Mouse (Mus musculus) A20 (cell line): Measurements from ENCODE around the gene Zc3h7b.
A peak's percentile ranks its signal among the peaks of the same experiment; 100 is the strongest.

Source experiments
- DNase-seq: peaks from one replicate; pipeline ENCODE4 v3.0.0-alpha.2; 2011; ENCODE audit warnings: low read depth, low spot score

The Zc3h7b gene

DNA sequence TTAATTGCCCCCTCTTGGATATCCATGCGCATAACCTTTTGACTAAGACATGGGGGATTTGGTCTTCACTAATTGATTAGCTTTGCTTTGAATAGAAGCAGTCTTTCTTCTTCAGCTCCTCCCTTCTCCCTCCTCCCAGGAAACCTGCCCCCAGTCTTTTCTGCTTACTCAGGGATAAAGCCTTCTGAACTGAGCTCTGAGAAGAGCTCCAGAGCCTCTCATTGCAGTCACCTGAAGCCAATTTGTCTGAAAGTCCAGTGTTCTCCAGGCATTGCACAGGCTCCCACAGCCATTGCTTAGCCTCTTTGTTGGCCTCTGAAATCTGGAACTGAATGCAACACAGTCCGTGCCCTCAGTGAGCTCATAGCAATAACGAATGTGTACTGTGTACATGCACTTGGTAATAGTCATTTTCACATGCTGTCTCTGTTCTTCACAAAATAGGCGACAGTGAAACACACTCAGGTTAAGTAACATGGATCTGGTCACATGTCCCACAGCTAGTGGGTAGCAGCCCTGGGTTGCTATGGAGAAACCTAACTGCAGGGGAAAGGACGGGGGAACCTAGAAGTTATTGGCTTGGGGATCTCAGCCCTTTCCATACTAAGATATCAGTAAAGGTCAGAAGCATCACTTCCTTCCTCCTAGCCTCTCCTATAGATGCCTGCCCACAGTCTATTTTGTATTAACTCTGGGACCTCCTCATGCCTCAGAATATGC lies 69.3 kb downstream of the Zc3h7b start:
- no peak for DNase-seq

DNA sequence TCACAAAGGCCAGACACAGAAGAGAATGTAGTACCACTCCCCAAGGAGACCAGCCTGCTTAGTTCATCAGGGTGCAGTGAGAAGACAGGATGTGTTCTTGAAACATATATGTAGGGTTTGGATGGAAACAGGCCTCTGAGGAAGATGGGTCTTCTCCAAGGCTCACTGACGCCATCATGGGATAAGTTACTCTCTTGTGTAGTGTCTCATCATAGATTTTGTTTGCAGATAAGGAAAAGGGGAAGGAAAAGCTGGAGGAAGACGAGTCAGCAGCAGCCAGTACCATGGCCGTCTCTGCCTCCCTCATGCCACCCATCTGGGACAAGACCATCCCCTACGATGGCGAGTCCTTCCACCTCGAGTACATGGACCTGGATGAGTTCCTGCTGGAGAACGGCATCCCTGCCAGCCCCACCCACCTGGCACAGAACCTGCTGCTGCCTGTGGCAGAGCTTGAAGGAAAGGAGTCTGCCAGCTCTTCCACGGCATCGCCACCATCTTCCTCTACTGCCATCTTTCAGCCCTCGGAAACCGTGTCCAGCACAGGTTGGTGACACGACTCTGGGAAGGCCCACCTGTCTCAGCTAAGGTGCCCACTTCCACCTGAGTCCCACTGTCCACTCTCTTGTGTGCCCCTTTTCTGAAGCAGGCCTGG lies 70.0 kb downstream of the Zc3h7b start:
- no peak for DNase-seq

DNA sequence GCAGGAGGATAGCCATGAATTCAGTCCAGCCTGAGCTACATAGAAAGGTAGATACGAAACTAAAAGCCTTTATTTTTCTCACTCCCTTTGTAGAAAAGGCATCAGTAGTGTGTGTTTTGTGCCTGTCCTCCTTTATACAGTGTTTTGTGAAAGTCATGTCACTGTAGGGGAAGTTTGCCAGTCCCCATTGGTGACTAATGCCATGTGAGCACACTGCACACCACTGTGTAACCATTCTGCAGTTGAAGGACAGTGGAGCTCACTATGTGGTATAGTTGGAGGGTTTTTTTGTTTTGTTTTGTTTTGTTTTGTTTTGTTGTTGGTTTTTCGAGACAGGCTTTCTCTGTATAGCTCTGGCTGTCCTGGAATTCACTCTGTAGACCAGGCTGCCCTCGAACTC lies 73.5 kb downstream of the Zc3h7b start:
- DNase-seq = no peak

DNA sequence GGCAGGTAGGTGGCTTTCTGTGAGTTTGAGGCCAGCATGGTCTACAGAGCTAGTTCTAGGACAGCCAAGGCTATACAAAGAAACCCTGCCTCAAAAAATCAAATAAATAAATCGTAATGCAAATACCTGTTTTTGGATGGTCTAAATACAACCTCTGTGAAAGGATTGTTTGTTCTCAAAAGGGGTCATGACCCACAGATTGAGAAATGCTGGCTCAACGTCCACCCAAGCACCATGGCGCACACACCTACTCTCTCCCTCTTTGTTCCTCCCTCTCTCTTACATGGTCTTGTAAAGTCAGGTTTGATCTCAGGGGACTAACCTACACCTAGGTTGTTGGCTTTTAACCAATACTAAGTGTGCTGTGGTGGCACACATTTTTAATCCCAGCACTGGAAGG lies 77.8 kb downstream of the Zc3h7b start:
- DNase-seq = no peak

DNA sequence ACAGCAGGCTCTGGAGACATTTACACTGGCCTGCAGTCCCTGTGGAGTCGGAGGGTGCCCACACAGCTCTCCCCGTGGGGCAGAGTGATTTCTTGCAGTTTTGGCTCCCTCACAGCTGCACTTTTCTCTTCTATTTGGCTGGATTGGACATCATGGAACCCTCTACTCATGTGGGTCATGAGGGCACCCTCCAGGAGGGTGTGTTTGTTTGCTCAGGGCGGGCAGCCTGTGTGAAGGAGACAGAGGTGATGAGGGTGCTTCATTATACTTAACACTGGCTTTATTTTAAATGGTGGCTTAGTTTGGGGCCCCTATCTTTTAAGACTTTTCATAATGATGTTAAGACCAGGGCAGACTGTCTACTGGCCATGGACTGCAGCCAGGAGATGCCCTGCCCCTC lies 80.0 kb downstream of the Zc3h7b start:
- DNase-seq = no peak

DNA sequence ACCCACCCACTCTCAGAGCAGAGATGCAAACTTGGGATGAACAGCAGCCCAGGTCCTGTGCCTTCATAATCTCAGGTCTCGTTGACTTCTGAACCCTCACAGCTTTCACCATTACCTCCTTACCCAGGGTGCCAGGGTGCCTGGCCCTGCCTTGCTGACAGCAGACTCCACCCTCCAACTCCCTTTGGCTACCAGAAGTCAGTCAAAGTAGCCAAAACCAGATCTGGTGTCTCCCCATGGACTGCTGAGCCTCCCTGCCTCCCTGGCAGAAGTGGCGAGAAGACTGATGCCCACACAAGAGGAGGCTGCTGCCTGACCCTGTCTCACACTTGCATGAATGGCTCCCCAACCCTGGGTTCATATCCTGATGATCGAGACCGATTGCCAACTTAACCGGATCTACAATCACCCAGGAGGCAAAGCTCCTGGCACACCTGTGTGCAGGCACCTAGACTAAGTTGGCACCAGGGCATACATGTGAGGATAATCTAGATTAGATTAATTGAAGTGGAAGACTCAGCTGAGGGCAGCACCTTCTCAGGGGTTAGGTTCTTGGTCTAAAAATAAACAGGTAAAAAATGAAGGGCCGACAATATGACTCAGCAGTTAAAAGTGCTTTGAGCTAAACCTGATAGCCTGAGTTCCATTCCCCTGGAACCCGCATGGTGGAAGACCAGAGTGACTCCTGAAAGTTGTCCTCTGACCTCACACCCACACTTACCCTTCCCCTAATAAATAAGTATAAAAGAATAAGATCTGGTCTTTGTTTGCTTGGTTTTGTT lies 83.8 kb downstream of the Zc3h7b start:
- DNase-seq = peak; percentile 64

DNA sequence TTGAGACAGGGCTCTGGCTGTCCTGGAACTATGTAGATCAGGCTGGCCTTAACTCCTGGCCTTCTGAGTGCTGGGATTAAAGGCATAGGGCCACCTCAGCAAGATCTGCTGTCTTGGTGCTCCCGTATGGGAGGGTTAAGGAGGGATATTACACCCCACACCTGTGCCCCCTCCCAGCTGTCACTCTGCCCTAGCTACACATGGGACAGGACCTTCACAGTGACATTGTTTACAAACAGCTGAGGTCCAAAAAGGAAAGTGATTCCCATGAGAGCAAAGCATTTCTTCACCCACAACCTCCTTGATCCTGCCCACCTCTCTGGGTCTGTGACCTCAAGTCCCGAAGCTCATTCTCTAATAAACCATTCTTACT lies 84.3 kb downstream of the Zc3h7b start:
- no peak for DNase-seq

DNA sequence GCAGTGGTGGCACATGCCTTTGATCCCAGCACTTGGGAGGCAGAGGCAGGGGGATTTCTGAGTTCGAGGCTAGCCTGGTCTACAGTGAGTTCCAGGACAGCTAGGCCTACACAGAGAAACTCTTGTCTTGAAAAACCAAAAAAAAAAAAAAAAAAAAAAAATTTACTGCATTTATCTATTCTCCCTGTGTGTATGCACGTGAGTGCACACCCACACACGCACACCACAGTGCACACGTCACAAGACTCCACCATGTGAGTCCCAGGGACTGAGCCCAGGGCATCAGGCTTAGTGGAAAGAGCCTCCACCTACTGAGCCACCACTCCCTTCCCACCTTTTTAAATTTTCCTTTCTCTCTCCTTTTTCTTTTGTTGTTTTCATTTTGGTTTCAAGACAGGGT lies 85.7 kb downstream of the Zc3h7b start:
- DNase-seq = no peak

DNA sequence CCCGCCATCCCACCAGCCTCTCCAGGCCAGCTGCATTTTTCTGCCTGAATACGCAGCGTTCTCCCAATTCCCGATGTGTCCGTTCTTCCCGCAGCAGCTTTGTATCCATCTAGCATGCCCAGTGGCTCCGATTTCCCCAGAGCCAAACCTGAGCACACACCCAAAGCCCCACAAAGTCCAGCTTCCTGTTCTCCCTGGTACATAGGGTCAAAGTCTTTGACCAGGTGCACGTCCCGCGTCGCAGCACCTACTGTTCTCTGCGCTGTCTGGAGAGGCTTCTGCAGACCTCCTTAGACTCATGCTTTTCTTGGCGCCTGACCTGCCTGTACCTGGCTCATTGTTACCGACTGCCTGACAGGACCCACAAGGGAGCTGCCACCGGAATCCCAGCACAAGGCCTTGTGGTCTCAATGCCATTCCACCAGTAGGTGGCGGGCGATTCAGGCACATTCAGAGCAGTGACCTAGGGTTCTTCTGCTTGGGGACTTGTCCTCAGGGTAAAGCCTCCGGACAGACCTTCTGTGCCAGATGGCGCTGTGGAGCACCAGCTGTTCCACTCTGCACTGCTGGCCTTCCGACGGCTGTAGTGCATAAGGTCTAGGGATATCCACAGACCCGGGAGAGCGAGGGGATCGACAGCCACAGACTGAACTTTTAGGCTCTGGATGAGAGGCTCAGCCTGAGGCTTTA lies 86.4 kb downstream of the Zc3h7b start:
- DNase-seq = peak; percentile 97

DNA sequence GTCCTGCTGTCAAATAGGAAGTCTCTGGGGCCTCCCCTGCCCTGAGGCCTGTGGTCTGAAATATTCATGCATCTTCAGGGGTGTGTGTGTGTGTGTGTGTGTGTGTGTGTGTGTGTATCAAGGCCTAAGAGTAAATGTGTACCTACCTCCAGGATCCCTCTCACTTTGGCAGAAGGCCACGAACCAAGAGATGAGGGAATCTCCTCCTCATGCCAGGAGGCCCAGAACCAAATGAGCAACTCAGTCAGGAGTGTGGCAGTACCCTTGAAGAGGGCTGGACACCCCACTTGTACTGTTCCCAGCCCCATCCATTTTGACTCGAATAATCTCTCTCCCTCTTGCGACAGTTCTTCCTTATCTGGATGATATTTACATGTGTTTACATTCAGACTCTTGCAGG lies 87.4 kb downstream of the Zc3h7b start:
- DNase-seq = peak; percentile 83

DNA sequence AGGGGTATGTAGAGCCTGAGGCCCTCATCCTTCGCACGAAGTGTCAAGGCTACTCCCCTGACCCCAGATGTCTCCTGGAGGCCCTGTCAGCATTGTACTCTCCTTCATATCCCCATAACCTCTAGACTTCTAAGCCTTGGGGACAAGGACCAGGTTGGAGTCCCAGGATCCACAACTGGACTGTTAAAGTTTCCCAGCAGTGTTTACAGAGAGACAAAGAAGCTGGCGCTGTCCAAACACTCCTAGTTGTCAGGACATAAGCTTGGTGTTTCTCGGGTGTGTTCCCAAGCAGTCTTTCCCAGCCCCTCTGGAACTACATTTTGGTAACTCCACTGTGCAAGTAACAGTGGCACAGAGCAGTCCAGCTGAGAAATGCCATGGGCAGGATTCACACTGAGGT lies 88.6 kb downstream of the Zc3h7b start:
- DNase-seq = no peak

DNA sequence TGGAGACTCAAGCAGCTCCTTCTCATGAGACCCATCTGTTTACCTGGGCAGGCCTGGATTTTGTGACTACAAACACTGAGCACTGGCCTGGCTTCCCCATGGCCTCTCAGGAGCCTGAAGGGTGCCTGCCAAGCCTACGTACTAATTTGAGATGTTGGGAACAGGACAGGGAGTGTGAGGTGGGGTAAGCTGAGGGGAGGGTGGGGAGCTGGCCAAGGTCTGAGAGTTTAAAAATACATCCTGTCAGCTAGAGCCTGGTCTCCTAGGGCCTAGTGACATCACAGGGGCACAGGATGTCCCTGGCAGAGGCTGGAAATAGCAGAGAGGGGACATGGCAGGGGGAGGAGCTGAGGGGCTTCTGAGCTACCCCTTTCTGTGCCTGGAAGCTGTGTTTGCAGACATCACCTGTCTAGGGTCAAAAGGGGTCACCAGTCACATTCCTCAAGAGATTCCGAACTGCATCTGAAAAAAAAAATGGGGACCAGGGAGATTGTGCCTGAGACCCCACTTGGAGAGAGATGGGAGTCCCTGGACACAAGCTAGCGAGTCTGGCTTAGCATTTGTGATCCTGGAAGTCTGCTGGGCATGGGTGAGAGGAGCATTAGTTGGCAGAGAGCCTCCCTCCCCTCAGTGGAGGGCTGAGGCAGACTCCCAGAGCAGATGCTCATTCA lies 89.4 kb downstream of the Zc3h7b start:
- DNase-seq = no peak

DNA sequence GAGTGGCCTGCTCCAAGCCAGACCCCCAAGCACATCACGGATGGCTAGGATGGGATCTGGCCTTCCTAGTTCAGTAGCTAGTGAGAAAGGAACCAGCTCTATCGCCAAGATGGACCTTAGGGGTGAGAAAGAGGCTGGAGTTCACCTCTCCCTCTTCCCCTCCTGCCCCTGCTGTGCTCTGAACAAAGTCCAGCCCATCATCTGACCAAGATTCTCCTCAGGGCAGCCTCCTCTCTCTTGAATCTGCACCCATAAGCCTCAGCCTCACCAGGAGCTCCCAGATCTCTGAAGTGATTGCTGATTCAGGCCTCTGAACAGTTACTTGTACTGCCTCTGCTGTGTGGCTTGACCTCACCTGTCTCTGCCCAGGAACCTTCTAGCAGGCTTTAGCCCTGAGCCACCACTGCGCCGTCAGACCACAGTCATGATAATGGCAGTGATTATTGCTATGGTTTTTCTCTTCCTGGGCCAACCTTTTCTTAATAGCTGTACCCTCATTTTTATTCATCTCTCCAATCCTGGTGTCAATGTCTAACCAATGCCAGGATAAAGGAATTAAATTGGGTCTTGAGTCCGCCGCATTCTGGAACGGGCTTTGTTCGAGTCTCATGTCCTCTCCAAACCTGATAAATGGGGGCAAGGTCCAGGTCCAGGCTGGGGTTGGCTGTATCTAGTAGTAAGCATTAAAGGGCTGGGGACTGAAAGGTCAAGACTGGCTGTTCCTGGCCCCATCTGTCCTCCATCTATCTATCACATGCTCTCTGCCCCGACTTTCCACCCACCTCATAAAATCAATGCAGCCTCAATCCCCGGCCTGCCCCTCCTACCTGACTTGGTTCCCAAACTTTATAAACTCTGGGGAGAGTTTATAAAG lies 90.4 kb downstream of the Zc3h7b start:
- no peak for DNase-seq

DNA sequence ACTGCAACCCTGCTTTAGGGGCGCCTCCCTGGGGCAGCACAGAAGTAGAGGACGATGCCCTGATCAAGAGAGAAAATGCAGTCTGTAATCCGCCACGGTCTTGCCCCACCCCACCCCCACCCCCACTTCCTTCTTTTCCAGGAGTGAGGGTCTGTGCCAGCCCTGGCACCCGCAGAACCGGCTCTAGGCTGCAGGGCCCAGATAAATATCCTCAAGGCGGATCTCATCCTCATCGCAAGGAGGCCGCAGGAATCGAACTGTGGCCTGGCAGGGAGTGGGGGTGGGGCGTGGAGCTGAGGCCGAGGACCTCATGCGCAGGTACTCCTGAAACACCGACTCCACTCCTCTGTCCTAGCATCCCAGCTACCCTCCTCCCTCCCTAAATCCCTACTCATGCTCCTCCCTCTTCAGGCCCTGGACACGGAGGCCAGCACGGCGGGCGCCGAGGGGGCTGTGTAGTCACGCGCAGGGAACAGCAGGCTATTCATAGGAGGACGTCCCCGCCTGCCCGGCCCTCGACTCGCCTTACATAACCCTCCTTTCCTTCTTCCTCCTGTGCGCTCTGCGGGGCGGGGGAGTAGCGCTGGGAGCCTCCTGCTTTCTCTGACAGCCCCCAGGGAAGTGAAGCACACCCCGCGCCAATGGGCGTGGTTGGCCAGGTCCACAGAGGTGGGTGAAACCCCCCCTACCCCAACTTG lies 91.4 kb downstream of the Zc3h7b start:
- no peak for DNase-seq

DNA sequence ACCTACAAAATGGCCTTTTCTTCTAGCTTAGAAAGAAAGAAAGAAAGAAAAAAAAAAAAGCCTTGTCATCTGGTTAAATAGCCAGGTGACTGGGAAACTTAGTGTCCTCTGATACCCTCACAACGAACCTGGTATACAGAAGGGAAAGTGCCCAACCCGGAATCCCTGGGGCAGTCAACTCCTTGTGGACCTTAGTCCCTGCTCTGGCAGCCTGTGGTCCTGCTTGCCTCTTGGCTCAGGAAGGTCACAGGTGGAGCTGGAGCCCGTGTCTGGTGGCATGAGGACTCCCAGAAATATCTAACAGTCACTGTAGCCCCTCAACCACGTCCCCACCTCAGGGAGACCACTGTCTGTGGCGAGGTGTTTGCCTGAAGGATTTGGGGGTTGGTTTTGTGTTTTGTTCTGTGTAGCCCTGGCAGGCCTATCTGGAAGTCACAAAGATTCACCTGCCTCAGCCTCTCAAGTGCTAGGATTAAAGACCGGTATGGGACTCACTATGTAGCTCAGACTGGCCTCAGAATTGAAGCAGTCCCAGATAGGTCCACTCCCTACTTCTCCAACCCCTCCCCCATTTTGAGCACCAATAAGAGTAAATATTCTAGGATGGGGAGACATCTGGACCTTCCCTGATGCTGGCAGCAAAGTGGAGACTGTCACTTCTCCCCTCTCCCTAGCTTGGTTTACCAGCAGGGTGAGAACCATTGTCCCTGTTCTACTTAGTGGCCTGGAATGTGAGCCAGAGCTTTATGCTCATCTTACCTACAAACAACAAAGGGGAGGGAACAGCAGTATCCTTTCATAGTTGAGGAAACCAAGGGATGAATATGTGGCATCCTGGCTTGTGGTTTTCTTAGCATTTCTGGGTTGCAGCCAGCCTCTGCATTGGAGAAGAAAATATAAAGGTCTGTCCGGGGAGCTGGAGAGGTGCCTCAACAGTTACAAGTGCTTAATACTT lies 92.4 kb downstream of the Zc3h7b start:
- no peak for DNase-seq

DNA sequence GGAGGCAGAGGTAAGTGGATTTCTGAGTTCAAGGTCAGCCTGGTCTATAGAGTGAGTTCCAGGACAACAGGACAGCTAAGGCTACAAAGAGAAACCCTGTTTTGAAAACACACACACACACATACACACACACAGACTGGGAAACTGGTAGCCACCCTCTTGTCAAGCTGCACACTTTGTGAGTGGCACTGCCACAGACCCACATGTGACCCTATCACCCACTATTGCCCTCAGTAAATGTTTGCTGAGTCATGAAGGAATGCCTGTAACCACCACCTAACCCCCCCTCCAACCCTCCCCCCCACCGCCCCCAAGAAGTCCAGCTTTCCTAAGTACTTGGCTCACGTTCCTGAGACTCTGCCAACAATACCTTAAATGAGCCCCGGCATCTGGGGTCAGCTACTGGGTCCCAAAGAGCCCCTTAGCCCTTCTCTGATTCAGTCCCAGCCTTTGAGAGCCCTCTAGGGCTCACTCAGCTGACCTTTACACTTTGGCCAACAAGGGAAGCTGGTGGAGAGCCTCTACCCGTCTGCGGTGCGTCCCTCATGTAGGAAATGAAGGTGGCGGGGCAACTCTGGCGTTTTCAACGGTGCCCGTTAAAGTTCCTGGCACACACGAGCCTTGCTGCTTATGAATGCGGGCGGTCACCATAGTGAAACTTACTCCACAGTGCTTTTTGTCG lies 93.8 kb downstream of the Zc3h7b start:
- no peak for DNase-seq

DNA sequence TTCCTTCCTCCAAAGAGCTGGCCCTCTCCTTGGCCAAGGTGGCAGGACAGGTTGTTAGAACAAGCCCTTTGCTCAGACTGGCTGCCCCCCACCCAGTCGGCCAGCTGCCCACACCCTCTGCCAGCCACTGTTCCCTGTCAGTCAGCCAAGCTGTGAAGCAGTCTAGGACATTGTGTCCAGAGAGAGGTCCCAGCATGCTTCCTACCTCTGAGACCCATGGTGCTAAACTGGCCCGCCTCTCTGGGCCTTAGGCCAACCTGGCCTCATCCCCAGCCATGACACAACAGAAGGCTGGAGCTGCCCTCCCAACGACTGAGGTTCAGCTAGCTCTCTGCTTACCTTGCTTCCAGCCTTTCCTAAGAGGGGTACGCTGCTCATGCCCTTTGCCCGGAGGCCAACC lies 94.8 kb downstream of the Zc3h7b start:
- DNase-seq = no peak

DNA sequence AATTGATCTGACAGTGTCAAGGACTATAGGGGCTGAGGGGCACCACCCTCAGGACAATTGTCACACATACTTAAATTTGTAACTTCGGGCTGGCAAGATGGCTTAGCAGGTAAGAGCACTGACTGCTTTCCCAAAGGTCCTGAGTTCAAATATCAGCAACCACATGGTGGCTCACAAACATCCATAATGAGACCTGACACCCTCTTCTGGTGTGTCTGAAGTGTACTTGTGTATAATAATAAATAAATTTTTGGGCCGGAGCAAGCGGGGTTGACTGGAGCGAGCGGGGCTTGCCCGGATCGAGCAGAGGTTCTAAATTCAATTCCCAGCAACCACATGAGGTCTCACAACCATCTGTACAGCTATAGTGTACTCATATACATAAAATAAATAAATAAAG lies 95.4 kb downstream of the Zc3h7b start:
- no peak for DNase-seq
